Mouse (Mus musculus): ENCODE data around the gene Hecw2.

Gene Hecw2

DNA sequence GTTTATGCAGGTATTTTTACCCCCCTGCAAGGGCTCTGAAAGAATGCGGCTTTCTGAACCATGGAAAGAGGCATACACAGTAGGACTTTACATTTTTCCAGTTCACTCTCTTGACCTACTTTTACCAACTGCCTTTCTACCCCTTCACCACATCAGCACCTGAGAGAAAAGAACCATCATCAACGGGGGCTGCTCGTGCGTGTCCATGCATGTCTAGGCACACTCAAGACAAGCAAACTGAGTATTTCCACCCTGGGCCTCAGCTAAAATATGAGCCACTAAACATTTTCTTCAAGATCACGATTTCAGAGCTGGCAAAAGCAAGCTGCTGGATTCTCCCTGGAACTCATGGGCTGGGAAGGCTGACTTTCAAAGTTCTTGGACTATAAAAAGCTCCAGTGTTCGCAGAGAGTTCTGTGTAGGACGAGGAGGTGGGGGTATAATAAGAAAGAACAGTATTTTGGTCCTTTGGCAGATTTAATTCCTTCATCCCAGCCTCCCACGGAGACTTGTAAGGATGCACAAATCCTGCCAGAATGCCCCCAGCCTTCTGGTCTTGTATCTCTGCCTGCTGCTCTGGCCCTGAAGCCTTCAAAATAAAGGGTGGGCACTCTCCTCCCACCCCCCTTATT lies 76.5 kb downstream of the Hecw2 start:
- DNase-seq (ENCODE audit: low spot score), result no peak

DNA sequence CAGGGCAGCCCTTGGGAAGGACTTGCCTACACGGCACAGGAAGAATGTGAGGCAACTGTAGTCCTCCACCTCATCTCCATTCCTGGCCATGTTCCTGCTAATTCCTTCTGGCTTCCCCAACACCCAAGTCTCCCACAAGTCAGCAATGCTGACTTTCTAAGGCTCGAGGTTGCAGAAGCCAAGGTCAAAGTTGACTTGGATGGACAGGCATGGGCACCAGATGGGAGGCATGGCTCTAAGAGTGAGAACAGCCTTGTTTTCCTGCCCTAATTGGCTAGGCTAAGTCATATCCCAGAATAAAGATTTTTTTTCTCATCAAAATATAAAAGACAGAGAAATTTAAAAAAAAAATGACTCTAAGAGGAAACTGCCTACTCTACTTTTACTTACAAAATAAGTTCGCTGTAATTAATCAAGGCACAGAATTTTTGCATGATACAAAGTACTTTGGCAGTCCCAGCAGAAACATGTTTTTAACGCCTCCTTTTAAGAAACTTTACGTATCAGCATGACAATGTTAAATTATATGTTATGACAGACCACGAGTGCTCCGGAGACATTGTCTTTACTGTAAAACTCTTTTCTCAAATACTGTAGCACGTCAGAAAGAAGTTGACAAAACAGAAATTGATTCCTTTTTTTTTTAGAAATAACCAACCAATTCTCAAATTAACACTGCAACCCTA lies 83.9 kb downstream of the Hecw2 start:
- no peak for DNase-seq (ENCODE audit: low spot score)

DNA sequence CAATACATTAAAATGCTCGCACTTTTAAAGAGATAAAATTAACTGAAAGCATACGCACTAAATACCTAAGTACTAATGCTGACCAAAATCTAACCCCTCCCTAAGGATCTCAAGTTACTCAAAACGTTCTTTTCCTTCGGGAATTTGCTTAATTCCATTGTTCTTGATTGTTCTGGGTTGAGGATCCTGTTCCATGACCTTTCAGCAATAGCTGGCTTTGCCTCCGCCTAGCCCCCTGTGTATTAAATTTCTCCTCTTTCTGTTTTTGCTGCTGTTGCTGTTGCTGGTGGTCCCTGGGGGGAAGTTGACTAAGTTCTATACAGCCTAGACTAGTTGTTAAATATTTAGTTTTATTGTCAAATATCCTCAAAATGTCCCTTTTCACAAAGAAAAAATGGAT lies 85.7 kb downstream of the Hecw2 start:
- no peak for DNase-seq (ENCODE audit: low spot score)

DNA sequence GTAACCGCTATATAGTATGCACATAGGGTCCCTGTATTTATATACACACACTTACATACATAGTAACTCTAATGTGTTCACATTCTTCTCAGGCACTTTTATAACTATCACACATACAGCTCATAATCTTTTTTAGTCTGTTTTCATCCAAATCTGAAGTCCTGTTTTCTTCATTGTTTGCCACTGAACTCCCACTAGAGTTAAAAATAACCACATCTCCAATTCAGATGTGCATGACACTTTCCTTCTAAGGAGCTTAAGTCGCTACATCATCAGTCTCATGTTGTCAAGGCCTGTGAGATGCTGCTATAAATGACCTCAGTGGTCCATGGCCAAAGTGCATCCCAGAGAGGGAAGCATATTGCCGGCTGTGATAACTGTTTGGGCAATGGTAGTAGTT lies 88.2 kb downstream of the Hecw2 start:
- no peak for DNase-seq (ENCODE audit: low spot score)

DNA sequence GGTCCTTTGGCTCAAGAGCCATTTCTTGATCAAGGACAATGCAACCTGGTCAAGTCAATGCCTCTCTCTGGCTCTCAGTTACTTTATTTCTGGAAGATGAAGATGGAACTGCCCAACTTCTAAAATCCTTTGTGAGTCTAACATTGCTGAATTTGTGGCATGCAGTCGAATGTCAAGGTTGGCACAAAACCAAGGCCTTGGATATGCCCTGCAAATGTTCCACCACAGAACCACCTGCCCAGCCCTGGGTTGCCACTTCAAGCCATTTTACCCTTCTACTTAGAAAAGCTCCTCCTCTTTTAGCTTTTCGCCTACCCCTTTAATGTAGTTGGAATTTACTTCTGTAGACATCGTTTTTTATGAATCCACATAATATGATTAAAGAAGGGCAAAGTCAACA lies 115.3 kb downstream of the Hecw2 start:
- no peak for DNase-seq (ENCODE audit: low spot score)

DNA sequence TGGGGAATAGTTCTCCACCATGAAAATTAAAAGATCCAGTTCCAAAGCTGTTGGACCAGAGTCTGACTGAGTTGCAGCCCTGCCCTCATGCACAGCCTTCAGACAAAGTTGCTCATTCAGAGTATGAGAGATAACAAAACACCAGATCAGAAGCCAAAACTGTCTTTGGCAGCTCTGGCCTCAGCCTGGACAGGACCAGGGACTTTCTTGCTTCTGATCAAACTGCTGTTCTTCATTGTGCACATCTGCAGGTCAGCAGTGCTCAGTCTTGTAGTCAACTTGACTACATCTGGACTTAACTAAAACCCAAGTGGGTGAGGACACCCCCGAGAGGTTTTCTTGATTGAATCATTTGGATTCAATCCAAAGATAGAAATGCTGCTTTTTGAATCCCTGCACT lies 120.5 kb downstream of the Hecw2 start:
- DNase-seq (ENCODE audit: low spot score), result no peak

DNA sequence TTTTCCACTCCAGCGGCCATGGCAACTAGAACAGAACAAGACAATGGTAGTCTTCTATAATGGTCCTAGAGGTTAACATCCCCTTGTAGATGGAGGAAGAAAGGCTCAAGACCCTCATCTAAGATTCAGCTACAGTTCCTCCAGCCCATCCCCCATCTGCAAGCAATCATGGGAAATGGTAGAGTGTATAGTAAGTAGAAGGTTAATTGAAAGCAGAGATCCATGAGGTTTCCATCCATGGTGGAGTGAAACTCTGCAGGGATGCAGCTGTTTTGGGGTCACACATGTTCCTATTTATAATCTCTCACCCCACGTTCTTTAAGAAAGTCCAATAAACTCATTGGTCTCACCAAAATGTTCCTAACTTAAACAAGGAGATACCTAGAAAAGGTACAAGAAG lies 124.8 kb downstream of the Hecw2 start:
- DNase-seq (ENCODE audit: low spot score), result no peak

DNA sequence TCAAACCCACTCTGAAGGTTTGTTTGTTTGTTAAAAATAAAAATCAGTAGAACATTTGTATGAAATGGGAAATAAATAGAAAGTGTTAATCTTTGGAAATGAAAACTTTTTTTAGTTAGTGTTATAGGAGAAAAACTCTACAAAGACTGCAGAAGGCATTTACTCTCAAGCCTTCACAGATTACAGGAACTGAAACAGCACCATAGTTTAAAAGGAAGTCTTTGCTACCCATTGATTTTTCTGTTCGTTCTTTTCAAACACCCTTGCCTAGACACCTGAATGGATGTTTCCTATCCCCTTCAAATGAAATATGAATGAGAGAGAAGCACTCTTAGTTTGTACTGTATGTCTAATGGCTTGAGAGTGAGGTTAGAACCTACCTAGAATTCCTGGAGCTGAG lies 126.7 kb downstream of the Hecw2 start:
- no peak for DNase-seq (ENCODE audit: low spot score)

DNA sequence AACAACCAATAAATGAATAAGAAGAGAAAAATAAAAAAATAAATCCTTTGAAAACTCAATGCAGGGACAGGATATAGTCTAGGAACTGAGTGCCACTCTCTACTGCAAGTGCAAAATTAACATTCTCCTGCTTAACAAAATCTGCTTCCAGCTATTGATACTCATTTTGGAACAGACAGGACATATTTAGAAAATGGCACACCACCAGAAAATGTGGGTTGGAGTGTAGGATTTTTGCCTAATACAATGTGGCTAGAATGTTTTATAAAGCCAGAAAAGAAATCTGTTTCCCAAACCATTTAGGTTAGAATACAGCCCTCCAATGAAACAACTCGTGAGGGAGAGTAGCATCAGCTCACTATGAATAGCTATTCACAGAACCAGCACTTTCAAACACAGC lies 129.5 kb downstream of the Hecw2 start:
- DNase-seq (ENCODE audit: low spot score), result no peak

DNA sequence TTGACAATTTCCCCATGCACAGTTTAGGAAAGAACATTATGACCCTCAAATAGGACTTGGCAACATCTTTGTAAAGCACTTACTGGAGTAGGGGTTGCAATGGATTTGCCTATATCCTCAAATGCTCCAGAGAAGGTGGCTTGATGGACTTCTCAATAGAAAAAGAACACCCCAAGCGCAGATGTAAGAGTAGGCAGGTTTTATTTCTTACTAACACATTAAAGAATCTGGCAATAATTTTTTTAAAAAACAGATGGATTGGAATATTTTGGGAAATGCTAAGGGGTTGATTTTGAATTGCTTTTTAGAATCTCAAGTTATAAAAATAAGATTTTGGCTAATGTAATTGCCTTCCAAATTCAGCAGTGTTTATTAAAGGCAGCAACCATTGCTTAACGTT lies 133.9 kb downstream of the Hecw2 start:
- no peak for DNase-seq (ENCODE audit: low spot score)

DNA sequence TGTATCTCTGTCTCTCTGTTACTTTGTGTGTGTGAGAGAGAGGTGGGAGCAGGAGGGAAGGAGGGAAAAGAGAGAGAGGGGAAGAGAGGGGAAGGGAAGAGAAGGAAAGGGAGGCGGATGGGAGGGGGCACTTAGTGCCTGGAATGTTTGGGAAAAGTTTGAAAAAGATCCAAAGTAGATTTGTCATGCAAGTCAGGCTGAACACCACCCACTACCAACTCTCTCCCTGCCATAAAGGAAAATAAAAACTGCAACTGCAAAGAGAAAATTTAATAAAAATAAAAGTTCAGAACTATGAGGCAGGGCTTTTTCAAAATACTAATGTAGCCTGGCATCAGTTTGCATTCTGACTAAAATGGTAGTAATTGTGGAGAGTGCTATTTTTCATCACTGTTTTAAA lies 135.2 kb downstream of the Hecw2 start:
- DNase-seq (ENCODE audit: low spot score), result no peak

DNA sequence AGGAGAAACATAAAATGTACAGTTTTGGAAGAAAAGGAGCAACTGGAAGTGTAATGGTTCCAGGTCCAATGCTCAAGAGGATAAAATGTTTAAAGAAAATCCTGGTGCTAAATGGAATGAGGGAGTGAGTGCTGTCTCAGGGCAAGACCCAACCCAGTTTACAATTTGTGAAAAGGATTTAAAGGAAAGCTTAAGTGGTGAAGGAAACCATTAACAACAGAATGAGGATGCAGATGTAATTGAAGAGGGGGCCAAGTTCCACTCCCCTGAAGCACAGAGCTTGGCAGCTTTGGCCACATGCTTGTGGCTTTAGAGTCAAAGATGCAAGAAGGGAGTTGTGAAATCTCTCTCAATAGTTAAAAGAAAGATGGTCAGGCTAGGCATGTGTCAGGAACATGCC lies 142.2 kb downstream of the Hecw2 start:
- DNase-seq (ENCODE audit: low spot score), result no peak

DNA sequence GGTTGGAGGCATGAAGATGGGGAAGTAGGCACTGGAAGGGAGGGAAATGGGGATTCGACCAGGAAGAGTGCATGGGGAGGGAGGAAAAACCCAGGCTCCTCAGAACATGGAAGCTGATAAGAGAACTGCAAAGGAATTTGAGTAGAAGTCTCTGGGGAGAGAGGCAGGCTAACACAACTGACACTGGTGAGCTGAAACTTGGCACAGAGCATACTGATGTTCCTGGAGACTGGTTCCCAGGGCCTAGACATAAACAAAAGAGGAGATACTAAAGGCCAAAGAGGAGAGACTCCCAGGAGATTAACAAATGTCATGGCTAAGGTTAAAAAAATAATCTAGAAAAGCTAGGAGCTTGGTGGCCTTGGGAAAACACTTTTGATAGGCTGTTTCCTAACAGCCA lies 148.0 kb downstream of the Hecw2 start:
- DNase-seq (ENCODE audit: low spot score), result no peak

DNA sequence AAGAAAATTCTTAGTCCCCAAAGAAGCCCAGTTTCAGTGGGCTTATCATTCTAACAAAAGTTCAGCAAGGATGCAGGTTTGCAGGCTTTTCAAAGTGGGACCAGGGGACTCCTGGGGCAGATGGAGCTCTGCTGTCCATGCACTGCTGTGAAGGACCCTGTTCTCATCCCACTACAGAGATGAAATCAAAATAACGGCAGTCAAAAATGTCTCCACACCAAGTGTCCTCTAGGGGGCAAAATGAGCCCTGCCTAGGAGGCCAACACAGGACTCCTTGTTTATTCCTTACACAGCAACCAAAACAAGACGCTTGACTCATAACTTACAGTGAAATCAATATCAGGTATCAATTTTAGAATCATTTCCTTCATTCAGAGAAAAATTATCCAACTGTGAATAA lies 155.9 kb downstream of the Hecw2 start:
- DNase-seq (ENCODE audit: low spot score), result no peak

DNA sequence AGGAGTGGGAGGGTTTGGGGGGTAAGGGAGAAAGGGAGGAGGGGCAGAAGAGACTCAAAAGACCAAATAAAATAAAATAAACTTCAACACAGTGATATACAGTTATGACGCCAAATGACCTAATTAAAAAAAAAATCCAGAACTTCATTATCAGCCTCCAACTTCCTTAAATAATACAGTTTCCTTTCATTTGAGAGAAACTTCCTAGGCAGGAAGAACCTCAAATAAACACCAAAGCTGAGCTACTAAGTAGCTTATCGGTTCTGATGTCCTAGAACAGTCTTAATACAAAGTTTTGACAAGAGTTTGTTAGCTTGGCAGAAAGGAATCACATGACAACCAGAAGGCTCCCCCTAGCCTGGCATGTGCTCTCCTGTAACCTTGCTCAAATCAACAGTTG lies 177.3 kb downstream of the Hecw2 start:
- no peak for DNase-seq (ENCODE audit: low spot score)

DNA sequence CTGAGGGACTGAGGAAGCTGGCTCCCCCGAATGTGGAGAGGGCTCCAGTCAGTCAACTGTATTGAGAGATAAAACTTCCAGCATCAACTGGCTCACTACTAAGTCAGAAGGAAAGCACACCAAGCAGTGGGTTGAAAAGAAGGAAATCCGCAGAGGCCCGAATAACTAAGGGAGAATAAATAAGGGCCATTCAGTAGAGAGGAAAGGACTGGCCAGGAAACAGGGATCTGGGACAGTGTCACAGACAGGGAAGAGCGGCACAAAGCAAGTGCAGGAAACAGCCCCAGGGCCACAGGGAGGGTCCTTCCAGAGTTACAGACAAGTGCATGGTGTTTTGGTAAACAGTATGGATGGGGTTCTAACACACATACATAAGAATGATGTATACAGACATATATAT lies 179.2 kb downstream of the Hecw2 start:
- DNase-seq (ENCODE audit: low spot score), result no peak

DNA sequence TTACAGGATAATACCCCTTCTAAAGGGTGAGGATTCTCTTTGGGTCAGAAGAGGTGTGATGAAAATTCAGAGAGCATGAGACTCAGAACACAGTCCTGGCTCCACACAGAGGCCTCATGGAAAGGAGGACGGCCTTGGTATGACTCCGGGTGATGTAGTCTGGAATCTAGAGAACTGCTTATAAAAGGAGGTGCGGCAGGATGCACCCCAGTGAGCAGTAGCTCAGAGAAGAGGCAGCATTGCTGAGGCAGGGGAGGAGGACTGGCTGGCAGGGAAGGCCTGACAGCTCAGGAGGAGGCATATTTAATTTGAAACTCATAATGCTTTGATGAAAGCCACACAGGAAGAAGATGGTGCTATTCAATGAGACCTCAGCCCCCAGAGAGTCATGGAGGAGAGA lies 182.6 kb downstream of the Hecw2 start:
- no peak for DNase-seq (ENCODE audit: low spot score)

DNA sequence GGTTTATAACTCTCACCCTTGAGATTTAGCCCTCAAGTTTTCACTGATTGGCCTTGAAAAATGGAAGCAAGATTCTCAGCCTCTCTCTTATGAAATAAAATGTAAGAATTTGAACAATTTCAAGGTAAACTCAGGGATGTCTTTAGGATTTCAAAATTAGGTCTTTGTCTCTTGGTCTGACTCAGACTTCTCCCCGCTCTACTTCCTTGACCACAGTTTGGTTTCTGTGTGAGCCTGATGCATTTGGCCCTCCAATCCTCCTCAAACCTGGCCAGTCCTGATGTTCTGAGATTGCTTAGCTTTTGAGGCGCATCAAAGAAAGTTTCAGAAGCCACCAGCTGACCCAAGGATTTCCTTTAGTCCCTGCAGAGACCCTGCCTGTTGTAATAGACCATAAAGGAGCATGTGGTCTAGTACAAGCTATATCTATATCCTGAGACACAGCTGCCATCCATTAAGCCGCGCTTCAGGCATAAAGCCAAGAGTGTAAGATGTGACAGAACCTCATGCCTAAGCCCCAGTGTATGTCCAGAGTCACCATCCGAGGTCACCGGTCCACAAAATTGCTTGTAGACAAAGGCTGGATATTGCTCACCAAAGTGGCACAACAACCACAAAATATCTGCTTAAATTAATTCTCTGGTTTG lies 185.4 kb downstream of the Hecw2 start:
- DNase-seq (ENCODE audit: low spot score), result no peak

DNA sequence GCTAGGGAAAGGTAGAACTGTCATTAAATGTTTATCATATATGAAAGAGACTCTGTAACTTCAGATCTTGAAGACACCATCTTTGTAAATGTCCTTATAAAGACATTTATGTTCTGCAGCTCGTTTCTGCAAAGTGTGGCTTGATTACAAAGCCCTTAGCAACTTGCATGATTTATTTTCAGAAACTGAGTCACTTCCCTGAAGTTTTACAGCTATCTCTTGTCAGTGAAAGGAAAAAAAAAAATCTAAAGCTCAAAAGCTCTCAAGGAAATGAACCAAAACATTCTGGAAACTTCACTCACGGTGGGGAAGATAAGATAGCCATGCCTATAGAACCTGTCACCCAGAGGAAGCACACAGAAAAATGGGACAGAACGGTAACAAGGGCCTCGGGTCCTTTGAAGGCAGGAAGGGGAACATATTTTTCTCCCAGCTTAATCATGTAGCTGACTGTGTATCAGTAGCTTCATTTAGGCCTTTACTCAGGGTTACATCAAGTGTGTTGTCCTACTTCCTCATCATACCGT lies 189.0 kb downstream of the Hecw2 start:
- DNase-seq (ENCODE audit: low spot score), result no peak

DNA sequence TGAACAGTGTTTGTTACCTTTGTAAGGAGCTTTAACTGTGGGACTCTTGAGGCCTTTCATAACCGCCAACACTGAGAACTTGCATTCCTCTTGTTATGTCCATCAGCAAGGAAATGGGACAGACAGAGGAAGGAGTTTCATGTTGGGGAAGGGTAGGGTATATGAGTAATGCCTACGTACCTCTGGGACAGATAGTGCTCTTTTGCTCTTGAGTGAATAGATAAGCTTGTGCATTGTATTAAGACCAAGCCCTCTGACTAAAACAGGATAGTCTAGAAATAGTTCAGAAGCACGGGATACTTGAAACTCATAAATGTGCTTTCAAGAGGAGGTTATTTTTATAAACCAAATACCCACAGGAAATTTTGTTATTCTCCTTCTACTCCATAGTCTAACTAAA lies 191.7 kb downstream of the Hecw2 start:
- no peak for DNase-seq (ENCODE audit: low spot score)

DNA sequence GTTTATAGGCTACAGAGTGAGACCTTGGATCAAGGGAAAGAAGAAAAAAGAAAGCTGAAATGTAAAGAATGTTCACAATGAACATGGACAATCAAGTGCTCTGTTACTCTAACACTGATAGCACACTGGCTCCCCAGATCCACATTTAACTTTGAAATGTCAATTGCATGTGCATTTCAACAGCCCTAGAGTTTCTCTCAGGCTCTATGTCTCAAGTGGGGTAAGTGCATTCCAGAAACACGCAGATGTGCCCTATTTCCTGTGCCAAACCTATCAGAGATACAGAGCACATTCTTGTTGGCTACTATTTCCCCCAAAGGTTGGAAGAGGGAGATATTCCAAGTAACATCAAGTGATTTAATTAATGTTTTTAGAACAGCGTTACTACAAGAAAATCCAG lies 192.9 kb downstream of the Hecw2 start:
- DNase-seq (ENCODE audit: low spot score), result no peak

DNA sequence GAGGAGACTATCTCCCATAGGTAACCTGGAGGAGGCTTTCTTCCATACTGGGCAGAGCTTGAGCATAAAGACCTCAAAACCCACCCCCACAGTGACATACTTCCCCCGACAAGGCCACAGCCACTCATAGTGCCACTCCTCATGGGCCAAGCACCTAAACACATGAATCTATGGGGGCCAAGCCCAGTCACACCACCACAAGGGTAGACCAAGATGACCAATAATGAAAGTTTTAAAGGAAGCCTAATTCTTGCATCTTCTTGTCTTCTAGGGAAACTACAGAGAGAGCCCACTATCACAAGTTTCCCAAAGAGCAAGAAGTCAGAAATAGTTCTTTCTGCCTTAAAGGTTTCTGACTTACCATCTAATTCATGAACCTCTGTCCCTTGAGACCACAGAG lies 197.7 kb downstream of the Hecw2 start:
- DNase-seq (ENCODE audit: low spot score), result no peak

DNA sequence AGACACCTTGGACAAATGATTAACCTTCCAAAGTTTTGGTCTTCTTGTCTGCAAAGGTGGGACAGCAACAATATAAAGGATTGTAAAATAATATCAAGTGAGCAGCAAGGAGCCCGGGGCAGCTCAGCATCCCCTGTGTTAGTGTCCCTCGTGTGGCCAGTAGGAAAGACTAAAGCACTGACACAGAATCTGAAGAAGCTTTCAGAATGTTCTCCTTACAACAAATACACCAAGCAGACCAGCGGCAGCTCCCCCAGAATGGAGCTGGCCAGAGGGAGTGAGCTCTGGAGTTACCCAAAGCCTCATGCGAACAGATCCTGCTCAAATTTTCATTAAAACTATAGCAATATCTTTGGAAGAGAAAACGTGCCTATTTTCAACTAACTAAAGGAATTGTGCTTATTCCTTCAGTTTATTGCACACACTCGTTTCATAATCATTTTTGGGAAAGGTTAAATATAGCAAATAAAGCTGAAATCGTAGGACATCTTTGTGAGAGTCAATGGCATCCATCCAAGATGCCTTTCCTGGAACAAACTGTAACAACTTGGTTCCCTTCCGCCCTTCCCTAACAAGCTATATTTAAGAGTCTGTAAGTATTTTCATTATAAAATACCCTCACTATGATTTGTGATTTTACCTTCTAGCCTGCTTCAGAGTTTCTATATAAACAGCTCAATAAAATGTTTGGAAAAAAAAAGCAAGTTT lies 208.6 kb downstream of the Hecw2 start:
- DNase-seq (ENCODE audit: low spot score), result no peak

Data from urinary bladder, postnatal 10 days (tissue).